Mouse (Mus musculus): Measurements from ENCODE around the gene Shank2.

Shank2 gene

DNA sequence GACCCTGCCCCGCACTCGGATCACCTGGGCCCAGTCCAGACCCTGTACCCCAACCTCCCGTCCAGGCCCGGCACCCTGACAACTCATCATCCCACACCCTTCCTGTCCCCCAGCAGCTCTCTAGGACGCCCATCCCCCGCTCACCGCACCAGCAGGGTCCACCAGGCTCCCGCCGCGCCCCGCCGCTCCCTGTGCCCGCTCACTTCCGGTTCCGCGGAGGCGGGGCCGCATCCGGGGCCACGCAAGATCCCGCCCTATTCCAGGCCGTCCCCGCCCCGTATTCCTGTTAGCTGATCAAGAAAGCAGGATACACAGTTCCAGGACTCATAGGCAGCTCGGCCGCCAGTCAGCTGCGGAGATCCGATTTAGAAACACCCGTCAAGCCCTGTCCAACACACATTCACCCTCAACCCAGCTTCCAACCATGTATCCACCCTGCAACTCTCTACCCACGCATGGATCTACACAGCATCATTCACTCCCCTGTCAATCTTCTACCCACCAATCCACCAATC lies 468.9 kb downstream of the Shank2 start, which contains the start of gene Cttn:
TSS of gene Cttn (minus strand) at position 465 of the 515 bp plus-strand sequence.
- peak; percentile 90 for DNase-seq (ENCODE audit: low read depth, low spot score)

DNA sequence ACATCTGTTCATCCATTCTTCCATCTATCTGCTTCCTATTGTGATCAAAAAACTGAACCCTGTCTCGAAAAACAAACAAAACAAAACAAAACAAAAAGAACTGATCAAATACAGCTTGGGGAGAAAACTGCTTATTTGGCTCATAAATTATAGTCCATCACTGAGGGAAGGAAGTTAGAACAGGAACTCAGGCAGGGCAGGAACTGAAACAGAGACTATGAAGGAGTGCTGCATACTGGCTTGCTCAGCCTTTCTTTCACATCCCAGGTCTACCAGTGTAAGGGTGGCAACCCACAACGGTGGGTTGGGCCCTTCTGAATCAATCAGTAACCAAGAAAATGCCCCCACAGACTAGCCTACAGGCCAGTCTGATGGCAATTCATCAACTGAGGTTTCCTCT lies 469.4 kb downstream of the Shank2 start:
- DNase-seq (ENCODE audit: low read depth, low spot score) = no peak

DNA sequence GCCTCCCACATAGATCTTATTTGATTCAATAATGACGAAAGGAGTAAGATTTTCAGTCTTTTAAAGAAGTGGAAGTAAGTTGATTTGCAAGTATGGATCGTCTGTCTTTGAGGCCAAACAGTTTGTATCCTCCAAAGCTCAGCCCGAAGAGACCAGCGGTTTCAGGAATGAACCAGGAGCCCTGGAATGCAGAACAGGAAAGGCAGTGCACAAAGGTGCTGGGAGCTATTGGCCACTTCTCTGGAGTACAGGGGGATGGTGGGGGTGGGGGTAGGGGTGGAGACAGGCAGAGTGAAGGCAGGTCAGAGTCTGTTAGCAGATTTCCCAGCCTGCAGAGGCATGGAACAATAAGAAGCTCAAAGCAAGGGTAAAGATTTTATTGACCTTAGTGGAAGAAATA lies 471.8 kb downstream of the Shank2 start:
- DNase-seq (ENCODE audit: low read depth, low spot score) = peak; percentile 27
